Mouse (Mus musculus): ENCODE results near the gene Nab2.

- TF ChIP-seq POLR2A (IDR thresholded peaks at IDR 0.05; ENCODE audit: low read depth, low read length), result no peak
- TF ChIP-seq CTCF (conservative IDR thresholded peaks at IDR 0.05; ENCODE audit: insufficient read depth, insufficient read length, low read depth, low read length), result no peak
Observed at GRCm38 (mm10) chr10:127707721-127708120, 39.4 kb upstream of the Nab2 start.
